Mouse (Mus musculus) gastrocnemius, adult 2 months (tissue): ENCODE results near the gene Tm6sf1. TPM values are rescaled to one million over a fixed set of nuclear protein-coding genes. Genes with fewer than 3 reads are reported as not detected.

Source experiments
- DNase-seq: peaks from one replicate; pipeline ENCODE4 v3.0.0; 2022
- H3K27ac ChIP-seq: fragments of 200-600 bp; 2 replicates; pipeline ENCODE4 v1.8.1; 2022; ENCODE audit warnings: mild to moderate bottlenecking
- H3K4me3 ChIP-seq: fragments of 200-600 bp; 2 replicates; pipeline ENCODE4 v1.8.1; 2022; ENCODE audit warnings: mild to moderate bottlenecking, moderate library complexity
- CTCF ChIP-seq: fragments of 200-600 bp; IDR thresholded peaks from 2 replicates; pipeline ENCODE4 v1.8.1; 2022; ENCODE audit warnings: antibody characterized with exemption, mild to moderate bottlenecking, moderate library complexity
- intact Hi-C: fragments of 180-260 bp; cut with DNase I; formaldehyde crosslinking; loops from one replicate; pipeline ENCODE4 v1.15.1; 2025
- total RNA-seq, 2 experiments: library from RNA; stranded (reverse); gene quantifications; 2 replicates each; pipeline ENCODE4 v1.2.3; 2021

The Tm6sf1 gene
- total RNA-seq, 2 experiments from 2014 or later: 5.8 to 13.1 TPM

GRCm38 (mm10) chr7:81841439-81841838, 17.4 kb upstream of the Tm6sf1 start:
- intact Hi-C loops: no loop called here
- DNase-seq: peak; percentile 80
- TF ChIP-seq CTCF: no peak
- peak overlapping the region; percentile 11; the same call in 1 of the 2 replicates for H3K4me3 ChIP-seq
- peak overlapping the region; percentile 93 for H3K27ac ChIP-seq

DNA sequence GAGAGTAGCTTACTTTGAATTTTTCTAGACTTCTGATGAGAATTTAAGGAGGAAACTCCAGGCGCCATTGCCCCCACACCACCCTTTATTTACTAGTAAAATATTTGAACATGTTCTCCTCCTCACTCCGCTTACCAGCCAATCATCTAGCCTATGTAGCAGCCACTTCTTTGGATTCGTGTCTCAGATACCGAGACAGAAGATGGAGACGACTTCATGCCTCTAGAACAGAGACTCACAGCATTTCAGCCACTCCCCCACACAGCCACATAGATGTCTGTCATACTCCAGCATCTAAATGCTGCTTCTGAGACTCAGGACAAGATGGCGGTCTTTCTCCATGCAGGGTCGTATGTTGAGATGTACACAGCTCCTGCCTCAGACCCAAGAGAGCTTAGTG, 16.7 kb upstream of the Tm6sf1 start:
- DNase-seq: no peak
- intact Hi-C loops: no loop called here
- TF ChIP-seq CTCF: no peak
- Histone ChIP-seq H3K4me3 (no peak overlapping the region), H3K27ac (peak overlapping the region; percentile 93)

- H3K4me3 ChIP-seq: no peak overlapping the region
- intact Hi-C loops: no loop called here
- DNase-seq: no peak
- no peak for TF ChIP-seq CTCF
- no peak overlapping the region for H3K27ac ChIP-seq
Measured at GRCm38 (mm10) chr7:81842998-81843397, 15.8 kb upstream of the Tm6sf1 start.

DNA sequence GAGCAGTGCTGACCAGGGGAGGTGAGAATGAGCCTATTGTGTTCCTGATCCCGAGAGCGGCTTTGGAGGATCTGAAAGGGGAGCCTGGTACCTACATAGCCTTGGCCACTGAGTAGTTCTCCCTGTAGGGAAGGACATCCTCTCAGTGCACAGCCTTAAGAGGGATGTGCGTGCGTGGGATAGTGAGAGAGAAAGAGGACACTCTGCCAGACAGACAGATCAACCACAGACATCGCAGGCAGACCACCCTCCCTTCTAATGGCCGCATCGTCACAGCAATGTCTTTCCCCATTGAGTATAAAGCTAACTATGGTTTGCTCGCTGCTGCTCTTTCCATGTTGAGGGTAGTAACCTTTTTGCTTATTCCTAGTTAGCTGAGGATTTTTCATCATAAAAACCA, 14.9 kb upstream of the Tm6sf1 start:
- no peak for DNase-seq
- no peak overlapping the region for H3K27ac ChIP-seq
- H3K4me3 ChIP-seq: no peak overlapping the region
- no peak for TF ChIP-seq CTCF
- intact Hi-C loops: no loop called here

DNA sequence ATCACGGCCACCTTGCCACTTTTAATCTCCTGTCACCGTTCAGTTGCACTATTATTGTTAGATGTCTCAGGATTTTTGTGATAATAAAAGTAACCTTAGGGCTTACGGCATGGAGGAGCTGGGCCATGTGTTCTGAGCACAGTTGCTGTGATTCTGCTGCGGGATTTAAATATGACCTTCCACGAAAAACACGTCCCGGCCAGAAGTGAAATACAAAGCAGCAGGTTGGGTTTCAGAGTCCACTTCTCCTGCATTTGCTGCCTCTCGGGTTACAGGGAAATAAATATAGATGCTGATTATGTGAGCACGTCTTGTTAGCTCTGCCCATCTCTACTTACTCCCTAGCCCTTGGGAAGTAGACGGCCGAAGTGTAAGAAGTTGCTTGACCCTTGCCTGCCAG, 14.0 kb upstream of the Tm6sf1 start:
- H3K4me3 ChIP-seq: peak overlapping the region; percentile 11; the same call in 1 of the 2 replicates
- intact Hi-C loops: no loop called here
- peak overlapping the region; percentile 46; the same call in 1 of the 2 replicates for H3K27ac ChIP-seq
- no peak for TF ChIP-seq CTCF
- DNase-seq: no peak

DNA sequence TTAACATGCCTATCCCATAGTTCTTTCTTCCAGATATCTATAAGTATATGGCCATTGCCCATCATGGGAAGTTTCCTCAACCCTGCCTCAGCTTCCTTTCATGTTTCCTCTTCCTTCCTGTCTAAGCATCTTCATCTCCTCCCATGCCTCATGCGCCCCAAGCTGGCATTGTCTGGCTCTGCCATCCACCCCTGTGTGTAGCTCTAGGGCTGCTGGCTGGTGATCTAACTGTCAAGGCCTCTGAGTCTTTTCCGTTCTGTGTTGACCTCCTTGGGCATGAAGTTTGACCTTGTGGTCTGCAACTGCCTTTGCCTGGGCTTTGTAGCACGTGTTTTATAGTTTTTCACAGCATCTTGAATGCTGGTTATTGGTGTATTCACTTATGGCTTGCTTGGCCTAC, 13.5 kb upstream of the Tm6sf1 start:
- TF ChIP-seq CTCF: no peak
- intact Hi-C loops: no loop called here
- DNase-seq: no peak
- Histone ChIP-seq H3K27ac (no peak overlapping the region), H3K4me3 (peak overlapping the region; percentile 11; the same call in 1 of the 2 replicates)

DNA sequence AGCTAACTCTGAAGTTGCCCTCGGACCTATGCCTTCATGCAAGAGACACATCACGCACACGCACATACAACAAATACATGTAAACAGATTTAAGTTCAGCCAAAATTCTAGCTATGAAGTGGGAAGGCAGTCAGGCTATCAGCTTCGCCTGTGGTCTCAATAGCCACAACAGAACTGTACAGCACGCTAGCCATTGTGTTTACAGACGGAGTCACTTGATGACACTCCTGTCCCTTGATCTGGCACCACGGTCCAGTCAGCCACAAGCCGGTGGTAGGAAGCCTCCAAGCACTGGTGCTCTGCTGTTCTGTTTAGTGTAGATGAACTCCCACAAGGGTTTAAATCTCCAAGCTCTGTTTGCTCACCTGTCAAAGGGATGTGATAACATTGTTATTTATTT, 12.8 kb upstream of the Tm6sf1 start:
- Histone ChIP-seq H3K4me3 (no peak overlapping the region), H3K27ac (no peak overlapping the region)
- intact Hi-C loops: no loop called here
- no peak for DNase-seq
- no peak for TF ChIP-seq CTCF

DNA sequence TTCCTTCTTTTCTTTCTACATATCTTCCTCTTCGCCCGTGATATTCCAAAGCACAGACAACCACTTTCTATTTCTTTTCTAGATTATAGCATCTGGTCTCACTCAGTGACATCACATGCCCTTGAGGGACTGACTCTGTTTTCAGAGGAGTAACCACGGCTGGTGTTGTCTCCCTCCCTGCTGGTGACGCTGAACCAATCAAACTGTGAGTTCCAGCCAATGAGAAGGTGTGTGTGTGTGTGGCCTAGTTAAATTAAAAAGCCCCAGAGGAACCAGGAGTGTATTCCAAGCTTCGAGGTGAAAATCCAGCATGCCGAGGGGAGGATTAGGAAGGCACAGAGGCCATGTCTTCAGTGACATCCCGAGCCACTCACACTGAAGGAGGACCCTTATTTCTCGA, 11.8 kb upstream of the Tm6sf1 start:
- intact Hi-C loops: no loop called here
- Histone ChIP-seq H3K27ac (no peak overlapping the region), H3K4me3 (no peak overlapping the region)
- no peak for DNase-seq
- no peak for TF ChIP-seq CTCF

- TF ChIP-seq CTCF: no peak
- intact Hi-C loops: no loop called here
- H3K27ac ChIP-seq: no peak overlapping the region
- H3K4me3 ChIP-seq: no peak overlapping the region
- DNase-seq: no peak
Measured at GRCm38 (mm10) chr7:81847777-81848176, 11.0 kb upstream of the Tm6sf1 start.

GRCm38 (mm10) chr7:81849214-81849613, 9.6 kb upstream of the Tm6sf1 start:
- Histone ChIP-seq H3K4me3 (no peak overlapping the region), H3K27ac (peak overlapping the region; percentile 35; the same call in 1 of the 2 replicates)
- intact Hi-C loops: no loop called here
- TF ChIP-seq CTCF: no peak
- DNase-seq: no peak

GRCm38 (mm10) chr7:81849633-81850032, 9.2 kb upstream of the Tm6sf1 start:
- Histone ChIP-seq H3K27ac (peak overlapping the region; percentile 35), H3K4me3 (no peak overlapping the region)
- intact Hi-C loops: no loop called here
- no peak for DNase-seq
- no peak for TF ChIP-seq CTCF

GRCm38 (mm10) chr7:81850171-81850570, 8.6 kb upstream of the Tm6sf1 start:
- Histone ChIP-seq H3K27ac (peak overlapping the region; percentile 35), H3K4me3 (no peak overlapping the region)
- intact Hi-C loops: no loop called here
- no peak for DNase-seq
- TF ChIP-seq CTCF: no peak

- intact Hi-C loops: no loop called here
- no peak for TF ChIP-seq CTCF
- H3K27ac ChIP-seq: peak overlapping the region; percentile 24; the same call in 1 of the 2 replicates
- no peak overlapping the region for H3K4me3 ChIP-seq
- no peak for DNase-seq
Measured at GRCm38 (mm10) chr7:81851706-81852105, 7.1 kb upstream of the Tm6sf1 start.

GRCm38 (mm10) chr7:81854568-81855307, 4.1 kb upstream of the Tm6sf1 start:
- no peak overlapping the region for H3K4me3 ChIP-seq
- no peak for TF ChIP-seq CTCF
- DNase-seq: no peak
- H3K27ac ChIP-seq: no peak overlapping the region
- intact Hi-C loops: no loop called here
